Mouse (Mus musculus): ENCODE measurements around the gene Ggt1.
A peak's percentile ranks its signal among the peaks of the same experiment; 100 is the strongest.

Ggt1 gene

DNA sequence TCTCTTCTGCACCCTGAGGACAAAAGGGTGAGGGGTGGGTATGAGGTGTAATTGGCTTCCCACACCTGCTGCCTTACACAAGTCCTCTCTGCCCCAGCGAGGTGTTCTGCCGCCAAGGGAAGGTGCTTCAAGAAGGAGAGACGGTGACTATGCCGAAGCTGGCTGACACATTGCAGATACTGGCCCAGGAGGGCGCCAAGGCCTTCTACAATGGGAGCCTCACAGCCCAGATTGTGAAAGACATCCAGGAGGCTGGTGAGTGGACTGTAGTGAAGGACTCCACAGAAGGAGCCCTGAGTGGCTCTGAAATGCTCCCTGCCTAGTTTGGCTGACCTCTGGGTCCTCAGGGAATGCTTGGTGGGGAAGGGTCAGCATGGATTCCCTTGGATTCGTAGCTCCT, 17.7 kb downstream of the Ggt1 start:
- no peak for DNase-seq

DNA sequence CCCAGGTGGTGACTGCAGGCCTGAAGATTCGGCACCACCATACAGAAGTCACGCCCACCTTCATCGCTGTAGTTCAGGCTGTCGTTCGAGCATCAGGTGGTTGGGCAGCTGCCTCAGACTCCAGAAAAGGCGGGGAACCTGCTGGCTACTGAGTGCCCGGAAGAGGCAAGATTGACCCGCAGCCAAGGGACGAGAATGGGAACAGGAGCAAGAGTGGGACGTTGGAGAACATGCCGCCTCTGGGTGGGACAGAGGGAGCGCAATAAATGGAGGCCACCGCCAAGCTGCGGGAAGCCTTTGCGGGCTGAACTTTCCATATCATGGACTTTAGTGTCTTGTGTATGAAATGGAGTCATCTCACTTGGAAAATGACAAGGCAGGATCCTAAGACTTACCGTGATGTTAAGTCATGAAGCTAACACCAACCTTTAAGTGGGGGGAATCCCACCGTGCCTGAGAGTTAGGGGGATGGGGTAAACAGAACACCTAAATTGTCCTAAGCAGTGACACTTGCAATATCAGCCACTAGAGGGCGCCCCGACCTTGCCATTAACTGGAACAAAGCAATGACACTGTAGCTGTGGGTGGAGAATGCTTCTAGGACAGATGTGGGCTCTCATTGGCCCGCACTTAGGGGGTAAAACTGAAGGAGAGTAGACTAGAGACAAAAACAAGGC, 24.6 kb downstream of the Ggt1 start:
- DNase-seq, result peak; percentile 93

DNA sequence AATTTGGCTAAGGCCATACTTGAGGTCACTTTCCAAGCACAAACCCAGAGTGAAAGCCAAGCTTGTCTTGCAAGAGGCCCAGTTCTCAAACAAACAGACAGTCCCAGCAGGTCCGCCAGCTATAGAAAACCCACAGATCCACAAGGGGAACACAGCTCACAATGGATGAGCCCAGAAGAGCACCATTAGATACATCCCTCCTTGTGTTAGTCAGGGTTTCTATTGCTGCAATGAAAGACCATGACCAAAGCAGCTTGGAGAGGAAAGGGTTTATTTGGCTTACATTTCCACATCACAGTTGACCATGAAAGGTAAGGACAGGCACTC, 25.1 kb downstream of the Ggt1 start:
- no peak for DNase-seq

DNA sequence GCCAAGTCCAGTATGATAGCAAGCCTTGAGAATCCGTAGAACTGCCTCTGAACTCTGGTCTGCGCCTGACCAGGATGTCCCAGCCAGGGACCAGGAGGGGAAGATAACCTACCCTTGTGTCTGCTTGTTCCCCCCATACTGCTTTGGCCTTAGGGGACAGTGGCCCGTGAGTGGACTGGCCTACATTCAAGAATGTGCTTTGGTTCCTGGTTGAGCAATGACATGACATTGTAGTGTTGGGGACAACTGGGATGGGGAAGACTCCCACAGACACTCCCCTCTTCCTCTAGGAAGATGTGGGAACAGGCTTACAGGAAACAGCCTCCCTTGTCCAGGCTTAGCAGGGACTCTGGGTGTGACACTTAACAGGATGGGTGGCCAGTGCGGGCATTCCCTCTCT, 26.4 kb downstream of the Ggt1 start:
- peak; percentile 21 for DNase-seq

DNA sequence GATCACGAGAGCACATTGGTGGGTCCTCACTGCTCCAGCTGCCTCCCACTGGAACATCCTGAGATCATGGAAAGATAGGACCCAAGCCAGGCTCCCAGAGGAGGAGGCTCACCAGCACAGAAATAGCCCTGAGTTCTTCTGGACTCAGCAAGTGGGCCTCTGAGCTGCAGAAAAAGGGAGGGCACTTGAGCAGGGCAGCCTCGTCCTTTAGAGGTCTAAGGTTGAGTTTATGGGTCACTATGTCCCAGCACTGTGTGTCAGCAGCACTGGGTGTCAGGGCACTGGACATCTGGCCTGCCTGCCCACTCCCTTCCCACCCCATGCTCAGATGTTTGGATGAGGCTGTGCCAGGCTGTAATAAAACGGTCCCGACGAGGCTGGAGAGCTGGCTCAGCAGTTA, 26.9 kb downstream of the Ggt1 start:
- DNase-seq, result peak; percentile 61

DNA sequence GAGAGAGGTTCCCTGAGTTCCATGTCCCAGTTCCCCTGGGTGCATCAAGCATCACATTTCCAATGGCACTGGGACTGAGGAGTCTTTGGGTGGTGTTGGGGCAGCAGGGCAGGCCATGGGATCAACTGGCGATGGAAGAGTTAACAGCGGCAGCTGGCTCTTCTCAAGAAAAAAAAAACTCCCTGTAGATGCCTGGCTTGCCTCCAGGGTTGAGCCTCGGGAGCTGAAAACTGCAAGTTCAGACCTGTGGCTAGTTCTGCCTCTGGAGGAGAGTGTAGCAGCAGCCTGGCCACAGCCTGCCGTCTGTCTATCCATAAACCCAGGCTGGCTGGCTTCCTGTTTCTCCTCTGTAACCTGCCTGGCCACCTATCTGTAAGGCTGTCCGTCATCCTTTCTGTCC, 27.7 kb downstream of the Ggt1 start, which contains the start of gene Ggt5:
Ggt5 (plus strand) TSS at position 212 of the 400 bp plus-strand sequence.
- peak; percentile 74 for DNase-seq

DNA sequence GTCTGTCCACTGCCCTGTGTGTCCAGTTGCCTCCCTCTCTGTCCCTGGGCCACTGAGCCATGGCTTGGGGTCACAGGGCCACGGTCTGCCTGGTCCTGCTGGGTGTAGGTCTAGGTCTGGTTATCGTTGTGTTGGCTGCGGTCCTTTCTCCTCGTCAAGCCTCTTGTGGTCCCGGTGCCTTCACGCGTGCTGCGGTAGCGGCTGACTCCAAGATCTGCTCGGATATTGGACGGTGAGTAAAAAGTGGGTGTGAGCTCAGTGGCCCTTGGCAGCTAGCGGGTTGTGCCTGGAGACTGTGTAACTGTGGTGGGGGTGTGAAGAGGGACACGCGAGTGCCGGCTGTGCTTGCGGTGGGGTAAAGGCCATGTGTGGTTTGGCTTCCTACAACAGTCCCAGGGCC, 28.2 kb downstream of the Ggt1 start:
- DNase-seq, result peak; percentile 39

DNA sequence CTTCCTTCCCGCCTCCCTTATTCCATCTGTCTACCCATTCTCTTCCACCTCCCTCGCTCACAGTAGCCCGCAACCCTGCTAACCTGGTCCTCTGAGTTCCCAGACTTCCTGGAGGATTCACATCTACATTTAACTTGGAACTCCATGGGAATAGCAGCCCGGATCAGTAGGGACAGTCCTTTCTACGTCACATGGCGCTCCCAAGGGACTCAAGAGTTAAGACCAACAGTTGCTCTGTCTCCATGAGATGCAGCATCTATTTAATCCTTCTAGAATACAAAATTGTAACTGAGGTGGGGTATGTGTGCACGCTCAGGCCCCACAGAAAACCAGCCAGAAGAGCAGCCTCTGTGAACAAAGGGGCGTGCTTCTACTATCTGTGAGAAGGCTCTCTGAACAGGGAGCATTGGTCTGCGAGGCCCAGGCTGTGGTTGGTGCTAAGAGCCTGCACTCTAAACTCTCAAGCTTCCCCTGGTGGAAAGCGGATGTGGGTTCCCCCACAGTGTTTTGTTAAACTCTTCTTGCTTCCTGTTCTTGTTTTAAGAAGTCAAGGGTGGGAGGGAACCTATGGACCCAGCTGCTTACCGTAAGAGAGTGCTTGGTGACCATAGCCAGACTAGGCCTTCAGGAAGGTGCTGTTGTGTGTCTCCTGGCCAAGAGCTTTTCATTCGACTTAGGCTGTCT, 29.9 kb downstream of the Ggt1 start:
- DNase-seq, result peak; percentile 77

DNA sequence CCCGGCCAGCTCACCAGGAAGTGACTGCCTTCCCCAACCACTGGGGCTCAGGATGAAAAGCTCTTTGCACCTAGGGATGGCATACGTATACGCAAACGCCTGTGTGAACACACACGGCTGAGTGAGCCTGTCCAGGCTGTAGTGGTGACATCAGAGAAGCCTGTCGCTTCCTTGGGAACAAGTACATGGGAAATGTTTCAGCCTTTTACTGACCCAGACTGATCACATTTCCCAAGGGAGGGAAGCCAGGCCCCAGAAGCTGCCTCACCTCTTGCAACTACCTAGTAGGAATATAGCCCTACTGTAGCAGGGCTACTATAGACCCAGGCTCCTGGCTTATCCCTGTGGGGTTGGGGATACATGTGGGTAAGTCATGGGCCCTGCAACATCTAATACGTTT, 31.2 kb downstream of the Ggt1 start:
- no peak for DNase-seq

DNA sequence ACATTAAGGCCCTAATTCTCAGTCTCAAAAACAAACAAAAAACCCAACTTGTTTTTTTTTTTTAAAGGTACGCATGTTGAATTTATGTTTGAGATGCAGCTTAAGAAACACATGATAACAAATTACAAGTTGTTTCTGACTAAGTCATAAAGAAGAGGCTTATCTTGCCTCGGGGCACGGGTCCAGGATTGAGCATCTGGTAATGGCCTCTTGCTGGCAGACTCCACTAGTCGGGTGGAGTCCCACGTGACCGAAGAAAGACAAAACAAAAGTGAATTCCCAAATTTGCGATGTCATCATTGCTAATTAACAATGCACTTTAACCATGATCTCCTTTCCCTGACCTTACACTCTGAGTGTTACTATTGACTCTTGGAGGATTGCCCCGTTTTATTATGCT, 34.6 kb downstream of the Ggt1 start:
- DNase-seq, result peak; percentile 65

DNA sequence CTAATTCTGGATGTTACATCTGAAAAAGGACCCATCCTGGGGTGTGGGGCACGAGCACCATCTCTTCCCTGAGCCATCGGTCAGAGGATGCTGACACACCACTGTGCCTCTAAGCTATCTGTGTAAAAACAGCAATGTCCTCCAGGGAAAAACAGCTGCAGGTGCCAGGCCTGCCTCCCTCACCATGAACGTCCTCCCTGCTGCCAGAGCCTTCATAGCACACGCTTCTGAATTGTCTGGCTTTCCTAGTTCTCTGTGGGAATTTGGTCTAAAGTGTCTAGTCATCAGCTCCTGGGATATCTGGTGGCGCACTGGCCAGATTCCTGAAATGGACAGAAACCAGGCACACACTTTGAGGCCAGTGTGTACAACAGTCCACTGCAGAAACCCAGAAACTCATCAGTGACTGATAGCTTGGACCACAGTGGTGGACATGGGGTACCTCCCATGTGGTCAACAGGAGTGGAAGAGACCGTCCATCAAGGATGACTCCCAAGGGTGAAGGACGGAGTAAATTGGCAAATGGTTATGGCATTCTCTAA, 38.9 kb downstream of the Ggt1 start:
- no peak for DNase-seq

DNA sequence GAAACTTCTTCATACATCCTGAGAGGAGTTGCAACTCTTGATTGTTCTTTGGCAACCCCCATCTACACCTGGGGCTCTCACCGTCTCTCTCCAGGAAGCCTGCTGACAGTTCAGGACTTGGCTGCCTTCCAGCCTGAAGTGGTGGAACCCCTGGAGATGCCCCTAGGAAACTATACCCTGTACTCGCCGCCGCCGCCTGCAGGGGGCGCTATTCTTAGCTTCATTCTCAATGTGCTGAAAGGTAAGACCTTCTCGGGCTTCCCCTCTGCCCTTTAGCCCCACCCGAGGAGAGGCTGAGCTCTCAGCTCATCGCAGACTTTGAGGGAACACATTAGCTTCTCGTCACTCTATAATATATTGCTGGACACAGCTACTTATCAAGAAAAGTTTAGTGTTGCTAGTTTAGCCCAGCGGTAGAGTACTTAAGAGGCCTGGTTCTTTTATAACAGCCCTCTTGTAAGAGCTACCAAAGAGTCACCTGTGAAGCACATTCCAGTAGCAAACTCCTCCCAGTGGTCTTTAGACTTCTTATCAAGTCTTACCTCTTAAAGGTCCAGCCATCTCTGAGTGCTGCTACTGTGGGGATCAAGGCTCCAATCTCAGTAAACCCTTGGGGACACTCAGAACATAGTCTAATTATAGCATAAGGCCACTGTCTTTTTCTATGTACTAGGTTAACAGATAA, 43.9 kb downstream of the Ggt1 start:
- DNase-seq, result peak; percentile 27

DNA sequence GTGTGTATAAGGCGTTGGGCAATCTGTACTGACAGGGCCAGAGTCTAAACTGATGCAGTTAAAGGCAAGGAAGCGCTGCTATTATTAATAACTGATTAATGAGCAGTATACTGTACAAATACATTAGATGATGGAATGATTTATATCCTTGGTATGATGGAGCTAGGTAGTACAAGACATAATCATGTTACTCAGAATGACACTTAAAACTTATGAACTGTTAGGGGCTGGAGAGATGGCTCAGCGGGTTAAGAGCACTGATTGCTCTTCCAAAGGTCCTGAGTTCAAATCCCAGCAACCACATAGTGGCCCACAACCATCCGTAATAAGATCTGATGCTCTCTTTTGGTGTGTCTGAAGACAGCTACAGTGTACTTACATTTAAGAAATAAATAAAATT, 45.8 kb downstream of the Ggt1 start:
- DNase-seq, result no peak

DNA sequence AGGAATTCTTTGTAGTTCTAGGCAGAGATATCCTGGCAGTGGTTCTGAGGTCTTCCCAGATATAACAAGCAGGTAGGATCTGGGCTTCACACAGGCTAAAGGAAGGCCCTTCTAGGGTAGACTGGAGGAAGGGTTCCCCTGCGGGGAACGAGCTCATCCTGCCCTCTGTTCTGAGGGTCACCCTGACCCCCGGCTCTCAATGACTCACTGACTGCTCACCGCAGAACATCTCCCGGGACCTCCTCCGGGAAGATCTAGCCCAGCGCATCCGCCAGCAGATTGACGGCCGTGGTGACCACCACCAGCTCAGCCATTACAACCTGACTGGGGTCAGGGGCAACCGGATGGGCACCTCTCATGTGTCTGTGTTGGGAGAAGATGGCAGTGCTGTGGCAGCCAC, 47.6 kb downstream of the Ggt1 start:
- no peak for DNase-seq

DNA sequence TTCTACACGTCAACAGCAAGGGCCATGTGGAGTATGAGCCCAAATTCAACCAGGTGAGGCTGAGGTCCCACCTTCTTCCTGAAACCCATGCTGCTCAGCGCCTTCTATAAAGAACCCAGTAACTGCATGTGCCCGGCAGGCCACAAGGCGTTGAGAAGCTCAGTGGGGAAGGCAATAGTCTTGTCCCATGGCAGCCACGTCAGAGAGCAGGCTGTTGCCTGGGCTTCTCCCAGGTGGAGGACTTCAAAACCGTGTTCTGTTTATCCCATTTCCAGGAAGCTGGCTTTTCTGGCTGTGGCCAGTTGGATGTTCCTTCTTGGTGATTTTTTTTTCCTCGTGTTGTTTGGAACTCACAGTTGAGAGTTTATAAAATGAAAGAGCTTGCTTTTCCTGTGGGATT, 49.1 kb downstream of the Ggt1 start:
- no peak for DNase-seq

DNA sequence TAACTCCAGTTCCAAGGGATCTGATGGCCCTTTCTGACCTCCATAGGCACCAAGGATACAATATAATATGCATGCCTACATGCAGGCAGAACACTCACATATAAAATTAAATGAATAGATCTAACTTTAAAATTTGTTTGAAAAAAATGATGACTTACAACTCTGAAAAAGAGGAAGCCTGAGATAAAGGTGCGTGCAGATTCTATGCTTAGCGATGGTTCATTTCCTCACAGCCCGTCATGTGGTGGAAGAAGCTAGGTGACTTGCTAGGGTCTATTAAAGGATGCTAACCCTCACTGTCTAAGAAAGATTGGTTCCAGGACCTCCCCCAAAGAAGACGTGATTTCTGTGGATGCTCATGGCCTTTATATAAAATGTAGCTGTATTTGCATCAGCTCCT, 54.6 kb downstream of the Ggt1 start:
- DNase-seq, result no peak

DNA sequence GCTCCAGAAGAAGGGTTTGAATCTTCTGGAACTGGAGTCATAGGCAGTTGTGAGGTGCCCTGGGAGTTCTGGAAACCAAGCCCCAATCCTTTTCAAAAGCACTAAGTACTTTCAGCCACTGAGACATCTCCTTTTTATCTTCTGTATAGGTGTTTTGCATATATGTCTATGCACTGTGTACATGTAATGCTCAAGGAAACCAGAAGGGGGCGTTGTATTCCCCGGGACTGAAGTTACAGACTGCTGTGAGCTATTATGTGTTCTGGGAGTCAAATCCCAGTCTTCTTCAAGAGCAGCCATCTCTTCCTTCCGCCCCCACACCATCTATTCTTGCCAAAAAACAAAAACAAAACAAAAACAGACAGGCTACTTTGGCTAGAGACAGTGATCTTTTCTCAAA, 59.4 kb downstream of the Ggt1 start:
- DNase-seq, result no peak

DNA sequence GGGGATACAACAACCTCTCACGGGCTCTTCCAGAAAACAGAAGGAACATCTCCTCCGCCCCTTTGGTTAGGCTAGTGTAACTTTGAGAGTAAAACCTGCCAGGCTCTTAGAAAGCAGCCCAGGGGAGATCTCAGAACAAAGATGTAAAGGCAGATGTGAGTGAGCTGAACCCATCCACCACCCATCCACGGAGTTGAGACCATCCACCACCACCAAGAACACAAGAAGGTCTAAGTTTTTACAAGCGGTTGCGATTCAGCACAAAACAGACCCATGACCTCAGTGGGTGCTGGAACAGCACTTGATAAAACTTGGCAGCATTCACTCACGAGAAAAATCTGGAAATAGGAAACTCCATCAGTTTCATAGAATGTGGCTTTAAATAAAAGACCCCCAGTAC, 64.5 kb downstream of the Ggt1 start:
- no peak for DNase-seq

DNA sequence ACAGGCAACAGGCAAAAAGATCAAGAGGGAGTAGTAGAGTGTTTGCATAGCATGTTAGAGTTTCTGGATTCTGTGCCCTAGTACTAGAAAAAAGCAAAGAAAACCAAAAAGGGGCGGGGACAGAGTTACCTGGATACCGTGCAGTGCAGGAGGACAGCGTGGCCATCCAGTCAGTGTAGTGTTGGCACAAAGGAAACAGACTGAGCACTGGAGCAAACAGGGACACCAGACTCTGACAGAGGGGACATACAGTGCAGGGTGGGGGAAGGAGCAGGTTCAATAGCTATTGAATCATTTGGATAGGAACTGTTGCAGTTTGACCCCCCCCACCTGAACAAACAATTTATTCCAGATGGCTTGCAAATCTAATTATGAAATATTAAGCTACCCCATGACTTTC, 65.6 kb downstream of the Ggt1 start:
- peak; percentile 42 for DNase-seq

DNA sequence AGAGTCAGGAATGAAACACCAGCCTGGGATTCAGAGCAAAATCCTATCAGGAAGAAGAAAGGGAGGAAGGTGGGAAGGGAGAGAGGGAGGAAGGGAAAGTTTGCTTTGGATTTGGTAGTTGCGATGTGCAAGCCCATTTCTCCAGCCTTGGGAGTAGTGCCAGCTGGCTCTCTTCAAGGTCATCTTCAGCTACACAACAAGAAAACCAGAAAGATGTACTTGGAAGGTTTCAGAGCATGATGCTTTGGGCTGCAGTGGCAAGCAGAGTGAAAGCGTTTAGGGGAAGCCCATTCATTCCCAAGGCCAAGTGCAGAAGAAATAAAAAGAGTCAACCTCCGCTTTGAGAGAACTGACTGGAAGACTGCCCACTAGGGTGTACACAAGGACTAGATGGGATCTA, 66.1 kb downstream of the Ggt1 start:
- DNase-seq, result peak; percentile 39

DNA sequence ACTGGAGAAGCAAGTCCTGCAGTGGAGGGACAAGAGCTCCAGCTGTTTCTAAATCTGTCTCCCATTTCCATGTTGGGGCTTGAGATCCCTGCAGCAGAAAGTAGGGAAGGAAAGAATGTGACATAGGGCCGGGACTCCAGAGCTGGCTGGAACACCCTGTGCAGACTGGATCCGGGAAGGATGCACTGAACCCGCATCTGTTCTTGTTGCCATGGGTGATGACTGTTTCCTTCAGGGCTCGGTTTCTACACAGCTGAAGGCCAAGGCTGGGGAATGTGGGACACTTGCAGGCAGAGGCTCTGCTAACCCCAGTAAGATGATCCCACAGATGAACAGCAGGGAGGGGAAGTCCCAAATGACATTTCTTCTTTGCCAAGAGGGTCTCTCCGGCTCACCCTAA, 71.2 kb downstream of the Ggt1 start:
- DNase-seq, result peak; percentile 47

DNA sequence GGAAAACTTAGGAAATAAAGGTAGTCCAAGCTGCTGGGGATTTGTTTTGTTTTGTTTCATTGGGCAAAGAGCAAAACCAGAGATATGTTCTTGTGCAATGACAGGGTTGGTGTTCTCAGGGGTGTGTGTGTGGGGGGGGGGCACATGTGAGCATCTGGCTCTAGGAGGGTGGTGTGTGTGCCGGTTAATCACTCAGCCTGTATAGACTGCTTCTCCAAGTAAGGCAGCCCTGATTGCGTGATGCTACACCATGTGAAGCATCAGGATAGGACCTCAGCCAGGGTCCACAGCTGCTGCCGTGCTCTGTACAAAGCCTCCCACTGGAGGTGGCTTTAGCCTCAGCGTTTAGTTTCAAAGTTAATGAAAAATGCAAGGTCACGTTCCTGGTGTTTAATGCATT, 71.6 kb downstream of the Ggt1 start:
- no peak for DNase-seq

DNA sequence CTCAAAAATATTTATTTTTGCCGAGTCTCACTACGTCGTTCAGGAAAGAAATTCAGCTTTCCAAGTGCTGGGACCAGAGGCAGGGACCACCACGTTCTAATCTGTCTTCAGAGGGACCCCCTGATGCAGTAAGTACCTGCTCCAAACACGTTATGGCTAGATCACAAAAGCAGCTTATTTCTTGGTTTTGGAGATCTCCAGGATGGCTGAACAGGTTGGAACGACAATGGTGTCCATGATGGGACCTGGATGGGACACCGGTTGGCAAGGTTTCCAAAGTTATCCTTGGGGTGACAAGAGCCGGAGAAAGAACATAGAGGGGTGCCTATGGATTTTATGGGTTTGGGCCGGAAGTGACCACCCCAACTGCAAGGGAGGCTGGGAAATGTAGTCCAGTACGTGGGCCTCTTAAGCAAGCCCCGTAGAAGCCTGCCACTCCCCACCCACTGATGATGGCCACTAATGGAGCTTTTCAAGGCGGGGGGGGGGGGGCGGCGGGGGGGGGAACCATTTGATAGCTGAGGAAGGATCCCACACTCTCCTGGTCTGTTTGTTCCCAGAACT, 72.3 kb downstream of the Ggt1 start:
- DNase-seq, result no peak

DNA sequence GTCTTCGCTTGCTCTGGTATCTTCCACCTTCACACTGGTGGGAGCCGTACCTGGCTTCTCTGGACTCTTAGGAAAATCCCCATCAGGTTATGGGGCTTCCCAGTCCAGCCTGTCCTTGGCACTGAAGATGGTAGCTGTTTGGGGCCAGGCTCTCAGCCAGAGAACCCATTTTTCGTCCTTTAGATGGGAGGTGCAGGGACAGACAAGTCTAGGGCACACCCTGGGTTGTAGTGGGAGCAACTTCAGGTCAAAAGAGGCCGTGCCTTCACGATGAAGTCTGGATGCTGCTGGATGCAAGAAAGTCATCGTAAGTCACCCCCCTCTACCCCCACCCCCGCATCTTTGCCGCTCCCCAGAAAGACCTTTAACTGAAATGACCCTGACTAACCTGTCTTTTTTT, 73.2 kb downstream of the Ggt1 start:
- DNase-seq, result no peak
